Mouse (Mus musculus) limb, embryonic 13.5 days (tissue): ENCODE results near the gene Gast. TPM values are rescaled to one million over a fixed set of nuclear protein-coding genes. Genes with fewer than 3 reads are reported as not detected.

ENCODE experiments used
- ATAC-seq: fragments of 200-750 bp; cut with Nextera tagmentation; 2 replicates; pipeline ENCODE4 v1.8.0; 2017; ENCODE audit warnings: low read depth, moderate number of reproducible peaks, moderate TSS enrichment; ENCODE audit not compliant: low FRiP score
- H3K27ac ChIP-seq: fragments of 300-500 bp; sonication (generic); 2 replicates; pipeline ENCODE4 v1.5.1; 2015; ENCODE audit warnings: inconsistent platforms, mild to moderate bottlenecking, moderate library complexity
- H3K27me3 ChIP-seq: fragments of 300-500 bp; sonication (generic); 2 replicates; pipeline ENCODE4 v1.6.1; 2015; ENCODE audit warnings: mild to moderate bottlenecking, inconsistent platforms
- H3K36me3 ChIP-seq: fragments of 300-500 bp; sonication (generic); 2 replicates; pipeline ENCODE4 v1.6.1; 2015; ENCODE audit warnings: inconsistent platforms, mild to moderate bottlenecking, moderate library complexity
- H3K4me1 ChIP-seq: fragments of 300-500 bp; sonication (generic); 2 replicates; pipeline ENCODE4 v1.6.1; 2015; ENCODE audit warnings: inconsistent platforms
- H3K4me2 ChIP-seq: fragments of 300-500 bp; sonication (generic); replicated peaks from 2 replicates; pipeline ENCODE4 v1.6.1; 2015; ENCODE audit warnings: inconsistent platforms, mild to moderate bottlenecking, moderate library complexity
- H3K4me3 ChIP-seq: fragments of 300-500 bp; sonication (generic); 2 replicates; pipeline ENCODE4 v1.5.1; 2015; ENCODE audit warnings: moderate library complexity, mild to moderate bottlenecking, inconsistent platforms
- H3K9ac ChIP-seq: fragments of 300-500 bp; sonication (generic); 2 replicates; pipeline ENCODE4 v1.6.1; 2015; ENCODE audit warnings: mild to moderate bottlenecking, inconsistent platforms
- H3K9me3 ChIP-seq: fragments of 300-500 bp; sonication (generic); 2 replicates; pipeline ENCODE4 v1.6.1; 2016; ENCODE audit warnings: inconsistent platforms
- WGBS: fragments of 180-500 bp; shearing (Covaris S2); methylation state at CpG from one replicate; pipeline ENCODE4 v1.1.7; 2015; 5-methylcytosine and 5-hydroxymethylcytosine counted together
- polyA plus RNA-seq: library from polyadenylated mRNA; unstranded; fragments of >200 nt; fragmentation: Nextera tagmentation; extraction: Ambion mirVana; gene quantifications from 2 replicates; pipeline ENCODE4 v1.2.1, GENCODE M21; 2015

Gene Gast
- polyA plus RNA-seq, 1 experiment from 2014 or later = not detected

DNA sequence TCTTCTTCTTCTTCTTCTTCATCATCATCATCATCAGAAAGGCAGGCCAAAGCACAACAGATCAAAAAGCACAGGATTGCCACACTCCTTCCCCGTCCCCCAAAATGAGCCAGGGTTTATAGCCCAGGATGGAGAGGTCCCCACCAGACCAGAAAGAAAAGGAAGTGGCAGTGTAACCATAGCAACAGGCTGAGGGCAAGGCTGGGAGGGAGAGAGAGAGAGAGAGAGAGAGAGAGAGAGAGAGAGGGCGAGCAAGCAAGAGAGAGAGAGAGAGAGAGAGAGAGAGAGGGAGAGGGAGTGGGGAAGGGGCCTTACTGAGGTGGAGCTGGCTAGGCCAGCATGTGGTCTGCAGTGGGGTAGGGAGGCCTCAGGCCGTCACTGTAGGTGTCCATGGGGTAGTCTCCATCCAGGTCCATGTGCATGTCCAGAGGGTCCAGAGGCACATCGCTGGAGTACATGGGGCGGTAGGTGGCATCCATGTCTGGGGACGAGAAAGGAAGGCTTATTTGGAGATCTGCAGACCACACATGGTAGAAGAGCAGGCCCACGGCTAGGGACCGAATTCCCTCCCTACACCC, 37.9 kb downstream of the Gast start:
- H3K36me3 ChIP-seq = peaks cover 56% of the 10 kb centered on the region
- ATAC-seq = no peak
- H3K9me3 ChIP-seq = no peaks in the 10 kb centered on the region
- H3K27me3 ChIP-seq = no peaks in the 10 kb centered on the region
- WGBS = 52% methylated on average over 7 of the region's 8 CpGs
- H3K9ac ChIP-seq = 0 out of 2 replicates have a peak overlapping the region, but pooled peaks have one; percentile 25
- H3K4me1 ChIP-seq = no peaks in the 10 kb centered on the region
- no peak overlapping the region for H3K27ac ChIP-seq
- H3K4me2 ChIP-seq = no peak overlapping the region
- H3K4me3 ChIP-seq = no peak overlapping the region

DNA sequence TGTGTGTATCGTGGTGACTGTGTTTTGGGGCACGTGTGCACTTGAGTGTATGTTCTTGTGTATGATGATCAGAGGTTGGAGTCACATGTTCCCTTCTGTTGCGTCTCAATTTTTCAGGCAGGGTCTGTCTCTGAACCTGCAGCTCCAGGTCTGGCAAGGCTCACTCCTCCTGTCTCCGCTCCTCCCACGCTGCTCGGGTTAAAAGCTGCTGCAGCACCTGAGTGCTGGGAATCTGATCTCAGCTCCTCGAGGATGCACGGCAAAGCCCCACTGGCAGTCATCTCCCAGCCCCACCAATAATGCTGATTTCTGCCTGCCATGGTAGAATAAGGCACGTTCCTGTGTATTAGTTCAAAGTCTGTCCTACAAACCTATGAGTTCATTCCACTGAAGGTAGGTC, 40.9 kb downstream of the Gast start:
- peaks cover 76% of the 10 kb centered on the region for H3K36me3 ChIP-seq
- WGBS = 87% methylated on average over 9 of the region's 9 CpGs
- ATAC-seq = no peak
- no peaks in the 10 kb centered on the region for H3K9me3 ChIP-seq
- no peak overlapping the region for H3K4me2 ChIP-seq
- H3K4me1 ChIP-seq = no peaks in the 10 kb centered on the region
- H3K4me3 ChIP-seq = no peak overlapping the region
- no peak overlapping the region for H3K27ac ChIP-seq
- H3K9ac ChIP-seq = no peak overlapping the region
- no peaks in the 10 kb centered on the region for H3K27me3 ChIP-seq

DNA sequence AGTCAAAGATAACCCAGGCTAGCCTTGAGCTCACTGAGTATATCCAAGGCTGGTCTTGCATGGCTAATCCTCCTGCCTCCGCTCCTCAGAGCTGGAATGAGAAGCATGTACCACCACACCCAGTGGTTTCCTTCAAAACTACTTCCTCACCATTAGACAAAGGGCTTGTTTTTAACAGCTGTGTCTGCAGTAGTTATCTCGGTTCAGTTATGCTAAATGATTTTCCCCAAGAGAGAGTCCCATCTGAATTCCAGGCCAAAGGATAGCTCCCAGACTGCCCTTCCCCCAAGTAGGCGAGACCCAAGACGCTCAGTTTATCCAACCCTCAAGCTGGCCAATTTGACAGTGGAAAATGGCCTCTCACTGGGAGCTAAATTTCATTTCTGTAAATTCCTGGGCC, 41.8 kb downstream of the Gast start:
- Histone ChIP-seq H3K27me3 (no peaks in the 10 kb centered on the region), H3K9ac (no peak overlapping the region), H3K4me3 (no peak overlapping the region), H3K36me3 (peaks cover 83% of the 10 kb centered on the region), H3K27ac (no peak overlapping the region), H3K4me2 (no peak overlapping the region), H3K9me3 (no peaks in the 10 kb centered on the region), H3K4me1 (no peaks in the 10 kb centered on the region)
- ATAC-seq = no peak
- WGBS = 78% methylated on average over 4 of the region's 4 CpGs

DNA sequence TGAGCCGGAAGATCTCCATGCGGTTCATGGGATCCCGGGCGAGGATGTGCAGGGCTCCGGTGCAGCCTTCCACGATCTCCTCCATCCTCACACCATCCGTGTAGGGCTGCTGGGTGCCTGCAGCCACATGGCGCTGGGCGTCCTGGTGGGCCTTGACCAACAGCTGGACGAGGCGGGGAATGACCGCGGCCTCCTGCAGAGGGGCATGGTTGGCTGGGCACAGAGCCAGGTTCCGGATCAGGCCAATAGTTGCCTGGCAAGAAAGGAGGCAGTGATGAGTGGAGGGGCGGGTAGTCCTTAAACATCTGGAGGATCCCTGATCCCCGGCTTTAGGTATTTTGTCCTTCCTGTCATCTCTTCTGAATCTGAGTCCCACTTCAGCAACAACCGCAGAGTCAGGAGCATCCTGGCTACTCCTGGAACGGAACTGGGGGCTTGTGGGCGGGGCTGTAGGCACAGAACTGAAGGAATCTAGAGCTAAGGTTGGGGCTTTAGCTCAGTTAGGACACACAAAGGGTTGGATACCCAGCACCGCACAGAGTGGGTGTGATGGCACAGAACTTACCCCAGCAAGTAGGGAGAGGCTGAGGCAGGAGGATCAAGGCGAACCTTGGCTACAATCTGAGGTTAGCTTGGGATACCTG, 42.7 kb downstream of the Gast start:
- WGBS = 90% methylated on average over 21 of the region's 21 CpGs
- no peak for ATAC-seq
- H3K9ac ChIP-seq = no peak overlapping the region
- no peak overlapping the region for H3K4me2 ChIP-seq
- peaks cover 88% of the 10 kb centered on the region for H3K36me3 ChIP-seq
- H3K27me3 ChIP-seq = no peaks in the 10 kb centered on the region
- no peaks in the 10 kb centered on the region for H3K9me3 ChIP-seq
- H3K4me3 ChIP-seq = no peak overlapping the region
- no peaks in the 10 kb centered on the region for H3K4me1 ChIP-seq
- H3K27ac ChIP-seq = no peak overlapping the region

DNA sequence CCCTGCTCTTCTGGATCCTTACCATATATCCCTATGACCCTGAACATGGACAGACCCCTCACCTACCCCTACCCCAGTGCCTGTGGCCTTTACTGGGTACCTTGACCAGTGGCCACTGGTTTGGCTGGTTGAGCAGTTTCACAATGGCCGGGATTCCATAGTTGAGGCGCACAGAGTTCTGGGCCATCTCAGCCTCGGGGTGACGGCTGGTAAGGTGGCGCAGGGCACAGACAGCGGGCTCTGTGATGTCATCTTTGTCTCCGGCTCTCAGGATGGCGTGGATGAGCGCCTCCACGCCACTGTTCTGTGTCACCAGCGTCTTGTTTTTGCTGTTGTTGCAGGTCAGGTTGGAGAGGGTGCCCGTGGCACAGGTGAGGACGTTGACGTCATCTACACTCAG, 43.8 kb downstream of the Gast start:
- no peaks in the 10 kb centered on the region for H3K4me1 ChIP-seq
- WGBS = 94% methylated on average over 14 of the region's 14 CpGs

DNA sequence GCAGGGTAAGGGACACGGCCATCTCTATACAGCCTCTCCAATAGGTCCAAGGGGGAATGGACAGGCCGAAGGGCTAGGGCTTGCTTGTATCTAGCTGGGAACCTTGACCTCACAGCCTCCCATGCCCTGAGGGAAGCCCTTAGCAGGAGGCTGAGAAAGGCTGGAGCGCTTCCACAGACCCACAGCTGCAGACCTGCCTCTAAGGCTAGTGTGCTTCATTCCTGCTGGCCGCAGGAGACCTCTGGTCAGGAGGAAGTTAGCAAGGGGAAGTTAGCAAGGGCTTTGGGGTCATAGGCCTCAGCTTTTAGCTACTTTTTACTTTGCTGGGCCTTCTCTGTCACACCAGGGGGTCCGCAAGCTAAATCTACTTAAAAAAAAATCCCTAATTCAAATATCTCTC, 44.2 kb downstream of the Gast start:
- Histone ChIP-seq H3K9me3 (no peaks in the 10 kb centered on the region), H3K9ac (no peak overlapping the region), H3K36me3 (peaks cover 89% of the 10 kb centered on the region), H3K4me2 (no peak overlapping the region), H3K4me1 (no peaks in the 10 kb centered on the region), H3K27me3 (no peaks in the 10 kb centered on the region), H3K27ac (no peak overlapping the region), H3K4me3 (no peak overlapping the region)
- ATAC-seq = no peak
- WGBS = 92% methylated on average over 5 of the region's 5 CpGs

More for the DNA sequence above, 43.8 kb downstream of the Gast start:
- H3K27ac ChIP-seq = no peak overlapping the region
- no peaks in the 10 kb centered on the region for H3K27me3 ChIP-seq
- no peak for ATAC-seq
- no peak overlapping the region for H3K4me3 ChIP-seq
- no peak overlapping the region for H3K9ac ChIP-seq
- H3K9me3 ChIP-seq = no peaks in the 10 kb centered on the region
- H3K4me2 ChIP-seq = no peak overlapping the region
- peaks cover 88% of the 10 kb centered on the region for H3K36me3 ChIP-seq

DNA sequence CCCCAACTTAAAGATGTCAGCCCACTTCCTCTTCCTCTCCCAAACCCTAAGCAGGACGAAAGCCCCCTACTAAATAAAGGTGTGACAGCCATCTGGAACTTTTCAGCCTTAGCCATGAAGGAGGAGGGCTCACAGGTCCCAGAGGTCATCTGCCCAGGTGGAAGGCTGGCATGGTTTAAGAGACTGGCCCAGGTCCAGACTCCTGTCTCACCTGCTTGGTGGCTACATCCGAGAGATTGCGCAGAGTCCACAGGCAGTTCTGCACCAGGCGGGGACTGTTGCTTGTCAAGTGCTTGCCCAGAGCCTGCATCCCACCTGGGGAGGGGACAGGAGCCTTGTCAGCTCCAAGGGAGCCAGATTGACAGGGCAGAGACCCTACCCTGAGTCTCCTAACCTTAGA, 45.1 kb downstream of the Gast start:
- H3K4me2 ChIP-seq = no peak overlapping the region
- no peak overlapping the region for H3K4me3 ChIP-seq
- no peak overlapping the region for H3K27ac ChIP-seq
- no peaks in the 10 kb centered on the region for H3K27me3 ChIP-seq
- no peaks in the 10 kb centered on the region for H3K9me3 ChIP-seq
- H3K36me3 ChIP-seq = peaks cover 88% of the 10 kb centered on the region
- H3K9ac ChIP-seq = no peak overlapping the region
- no peak for ATAC-seq
- H3K4me1 ChIP-seq = no peaks in the 10 kb centered on the region
- WGBS = 84% methylated on average over 4 of the region's 4 CpGs

DNA sequence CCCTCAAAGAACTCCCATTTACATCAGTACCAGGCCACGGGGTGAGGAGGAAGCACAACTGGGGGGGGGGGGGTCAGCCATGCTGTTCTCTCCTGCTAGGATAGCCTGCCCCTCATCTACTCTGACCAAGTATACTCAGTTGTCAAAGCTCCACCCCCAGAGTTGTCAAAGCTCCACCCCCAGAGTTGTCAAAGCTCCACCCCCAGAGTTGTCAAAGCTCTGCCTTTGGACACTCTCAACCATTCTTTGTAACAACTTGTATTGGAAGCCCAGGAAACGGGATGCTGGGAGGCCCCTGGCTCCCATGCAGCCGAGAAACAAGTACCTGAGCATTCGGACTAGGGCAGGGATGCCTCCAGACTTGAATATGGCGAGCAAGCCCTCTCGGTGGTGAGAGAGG, 48.5 kb downstream of the Gast start:
- no peak for ATAC-seq
- peaks cover 76% of the 10 kb centered on the region for H3K36me3 ChIP-seq
- H3K4me2 ChIP-seq = no peak overlapping the region
- H3K9me3 ChIP-seq = no peaks in the 10 kb centered on the region
- H3K4me3 ChIP-seq = no peak overlapping the region
- H3K27ac ChIP-seq = no peak overlapping the region
- H3K4me1 ChIP-seq = peaks cover 7% of the 10 kb centered on the region
- no peaks in the 10 kb centered on the region for H3K27me3 ChIP-seq
- no peak overlapping the region for H3K9ac ChIP-seq
- 74% methylated on average over 6 of the region's 6 CpGs for WGBS

DNA sequence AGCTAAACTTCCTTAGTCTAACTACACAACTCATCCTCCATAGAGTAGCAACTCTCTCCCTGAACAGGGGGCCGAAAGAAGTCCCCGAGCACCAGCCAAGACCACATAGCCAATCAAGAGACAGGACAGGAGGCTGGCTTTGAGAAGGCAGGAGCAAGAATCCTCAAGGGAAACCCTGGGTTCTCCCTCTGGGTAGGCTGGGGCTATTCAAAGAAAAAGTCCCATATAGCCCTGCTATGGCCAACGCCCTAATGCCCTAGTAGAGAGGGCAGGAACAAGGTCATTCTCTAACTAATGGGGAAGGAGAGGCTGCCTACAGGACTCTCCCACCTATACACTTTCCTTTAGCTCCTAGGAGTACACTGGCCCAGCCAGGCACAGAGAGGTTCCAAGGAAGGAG, 50.8 kb downstream of the Gast start:
- Histone ChIP-seq H3K9me3 (no peaks in the 10 kb centered on the region), H3K27me3 (no peaks in the 10 kb centered on the region), H3K27ac (no peak overlapping the region), H3K4me1 (peaks cover 19% of the 10 kb centered on the region), H3K9ac (no peak overlapping the region), H3K4me2 (no peak overlapping the region), H3K36me3 (peaks cover 57% of the 10 kb centered on the region), H3K4me3 (no peak overlapping the region)
- ATAC-seq = no peak
- 78% methylated on average over 3 of the region's 3 CpGs for WGBS

DNA sequence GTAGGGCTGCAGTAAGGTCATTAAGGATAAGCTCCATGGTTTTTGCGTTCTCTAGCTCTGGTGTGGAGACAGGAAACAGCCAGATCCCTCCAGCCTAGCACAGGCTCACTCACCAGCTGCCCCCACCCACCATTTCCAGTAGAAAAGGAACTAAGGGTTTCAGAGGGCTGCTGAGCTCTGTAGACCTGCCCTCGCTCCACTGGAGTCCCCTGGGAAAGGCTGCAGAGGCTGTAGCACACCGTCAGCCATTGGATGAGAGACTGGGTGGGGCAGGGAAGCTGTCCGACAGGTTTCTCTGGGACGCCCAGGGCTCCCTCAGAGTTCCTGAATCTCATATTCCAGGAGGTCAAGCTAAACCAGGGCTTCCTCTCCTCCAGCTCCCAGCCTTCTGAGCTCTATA, 52.4 kb downstream of the Gast start:
- Histone ChIP-seq H3K9ac (no peak overlapping the region), H3K4me2 (no peak overlapping the region), H3K9me3 (no peaks in the 10 kb centered on the region), H3K36me3 (peaks cover 42% of the 10 kb centered on the region), H3K27ac (peak overlapping the region; percentile 39; the same call in 1 of the 2 replicates), H3K4me3 (no peak overlapping the region), H3K27me3 (no peaks in the 10 kb centered on the region), H3K4me1 (peaks cover 26% of the 10 kb centered on the region)
- WGBS = 41% methylated on average over 5 of the region's 5 CpGs
- ATAC-seq = peak; percentile 22; the same call in 1 of the 2 replicates

Other genes with a start within 250 kb of the Gast start
- gene Krt32, start 246.2 kb upstream of the Gast start, polyA plus RNA-seq = not detected in 2 replicates
- 0.80 and 1.0 TPM in 2 replicates for gene Krt35, start 238.2 kb upstream of the Gast start, polyA plus RNA-seq
- gene Krt36, start 228.8 kb upstream of the Gast start, polyA plus RNA-seq = 0.14 TPM in 1 of 2 replicates, not detected in the other
- not detected in 2 replicates for gene Krt13, start 212.8 kb upstream of the Gast start, polyA plus RNA-seq
- gene Krt15, start 198.5 kb upstream of the Gast start, polyA plus RNA-seq = 151 and 172 TPM in 2 replicates
- gene Krt19, start 185.7 kb upstream of the Gast start, polyA plus RNA-seq = 18.6 and 21.8 TPM in 2 replicates
- gene Krt9, start 141.2 kb upstream of the Gast start, polyA plus RNA-seq = not detected in 2 replicates
- 275 and 306 TPM in 2 replicates for gene Krt14, start 126.9 kb upstream of the Gast start, polyA plus RNA-seq
- 0.13 and 0.19 TPM in 2 replicates for gene Krt16, start 85.5 kb upstream of the Gast start, polyA plus RNA-seq
- 43.9 and 52.1 TPM in 2 replicates for gene Krt17, start 73.4 kb upstream of the Gast start, polyA plus RNA-seq
- gene Krt42, start 64.5 kb upstream of the Gast start, polyA plus RNA-seq = not detected in 2 replicates
- gene Eif1, start 14.5 kb upstream of the Gast start, polyA plus RNA-seq = 1,631 and 1,669 TPM in 2 replicates
- 2.8 and 3.2 TPM in 2 replicates for gene Hap1, start 21.7 kb downstream of the Gast start, polyA plus RNA-seq
- 62.7 and 73.6 TPM in 2 replicates for gene Jup, start 63.4 kb downstream of the Gast start, polyA plus RNA-seq
- 77.1 and 81.9 TPM in 2 replicates for gene P3h4, start 80.4 kb downstream of the Gast start, polyA plus RNA-seq
- 169 and 170 TPM in 2 replicates for gene Fkbp10, start 81.3 kb downstream of the Gast start, polyA plus RNA-seq
- gene Nt5c3b, start 107.4 kb downstream of the Gast start, polyA plus RNA-seq = 176 and 181 TPM in 2 replicates
- 1.0 and 1.6 TPM in 2 replicates for gene Klhl10, start 107.5 kb downstream of the Gast start, polyA plus RNA-seq
- 10.8 and 12.6 TPM in 2 replicates for gene Klhl11, start 138.3 kb downstream of the Gast start, polyA plus RNA-seq
- gene Acly, start 193.6 kb downstream of the Gast start, polyA plus RNA-seq = 139 and 160 TPM in 2 replicates
- gene Ttc25, start 211.2 kb downstream of the Gast start, polyA plus RNA-seq = 0.61 and 0.69 TPM in 2 replicates
- gene Cnp, start 240.5 kb downstream of the Gast start, polyA plus RNA-seq = 31.7 and 33.2 TPM in 2 replicates